Mouse (Mus musculus) olfactory bulb, adult 2 months (tissue): Measurements from ENCODE around the gene Abt1.

Source experiments
- CTCF ChIP-seq: fragments of 200-500 bp; IDR thresholded peaks from 2 replicates; pipeline ENCODE4 v1.5.1; 2012; ENCODE audit warnings: low read depth, mild to moderate bottlenecking, low read length, moderate library complexity; ENCODE audit not compliant: insufficient read depth
- POLR2A ChIP-seq: fragments of 200-500 bp; IDR thresholded peaks from 2 replicates; pipeline ENCODE4 v1.6.1; 2012; ENCODE audit warnings: mild to moderate bottlenecking, low read depth, low read length, moderate library complexity; ENCODE audit not compliant: insufficient read depth

DNA sequence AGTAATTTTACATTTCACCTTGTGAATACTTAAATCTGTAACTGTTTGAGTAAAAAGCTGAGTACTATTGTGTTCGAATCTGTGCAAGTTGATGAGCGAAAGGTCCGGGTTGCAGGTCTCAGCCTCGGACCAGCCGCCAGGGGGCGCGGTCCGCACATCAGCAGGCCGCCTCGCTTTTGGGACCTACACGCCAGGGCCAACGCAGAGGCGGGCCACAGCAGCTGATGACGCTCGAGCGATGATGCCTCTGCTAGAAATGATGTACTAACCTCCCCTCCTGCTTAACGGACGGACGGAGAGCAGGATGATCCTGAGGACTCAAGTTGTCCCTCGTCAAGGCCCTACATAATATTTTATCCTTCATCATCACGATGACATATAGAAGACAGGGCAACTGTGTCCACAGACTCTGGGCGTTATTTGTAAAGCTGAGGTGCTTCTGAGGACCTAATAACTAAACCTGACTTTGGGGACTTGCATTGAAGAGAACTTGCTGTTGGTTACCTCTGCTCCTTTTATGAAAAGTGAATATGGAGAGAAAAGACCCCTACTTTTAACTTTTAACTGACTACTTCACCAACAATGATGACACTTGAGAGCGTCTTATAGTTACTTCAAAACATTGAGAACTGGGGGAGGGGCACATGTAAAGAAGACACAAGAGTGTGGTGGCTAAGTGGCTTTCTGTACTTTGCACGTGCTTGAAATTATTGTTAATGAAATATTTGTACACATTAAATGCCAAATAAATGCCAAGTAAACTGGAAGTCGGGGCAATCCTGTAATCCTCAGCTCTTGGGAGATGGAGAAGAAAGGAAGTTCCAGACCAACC is 1.0 kb upstream of the Abt1 start:
- TF ChIP-seq CTCF (peak; percentile 93), POLR2A (no peak)
